Mouse (Mus musculus) cerebellum, postnatal 4 days (tissue): Measurements from ENCODE around the gene Ccdc106.
A peak's percentile ranks its signal among the peaks of the same experiment; 100 is the strongest.
"Not testable (repeated sequence)": the region's sequence is repeated elsewhere in the genome, so short reads cannot be mapped to it uniquely, and the experiment has no call there.

Experiments
- DNase-seq, 2 experiments: peaks; one replicate each; pipeline ENCODE4 v3.0.0; 2022; ENCODE audit warnings: low spot score in 2 of 2, mixed read lengths in 1 of 2

Ccdc106 gene

GRCm38 (mm10) chr7:5051193-5052192 lies 31.1 kb downstream of the Ccdc106 start, which contains the start of gene Zfp580:
Gene Zfp580, plus strand, starts transcription at chr7:5051538.
- peak; percentile 70 to 83 for DNase-seq

GRCm38 (mm10) chr7:5052438-5052837 lies 32.1 kb downstream of the Ccdc106 start:
- no peak for DNase-seq

DNA sequence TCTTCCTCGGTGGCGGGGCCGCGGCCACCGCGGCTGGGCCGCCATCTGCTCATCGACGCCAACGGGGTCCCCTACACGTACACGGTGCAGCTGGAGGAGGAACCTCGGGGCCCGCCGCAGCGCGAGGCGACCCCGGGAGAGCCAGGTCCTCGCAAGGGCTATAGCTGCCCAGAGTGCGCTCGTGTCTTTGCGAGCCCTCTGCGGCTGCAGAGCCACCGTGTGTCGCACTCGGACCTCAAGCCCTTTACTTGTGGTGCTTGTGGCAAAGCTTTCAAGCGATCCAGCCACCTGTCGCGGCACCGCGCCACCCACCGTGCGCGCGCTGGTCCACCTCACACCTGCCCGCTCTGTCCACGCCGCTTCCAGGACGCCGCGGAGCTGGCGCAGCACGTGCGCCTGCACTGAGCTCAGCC lies 32.6 kb downstream of the Ccdc106 start:
- no peak for DNase-seq

DNA sequence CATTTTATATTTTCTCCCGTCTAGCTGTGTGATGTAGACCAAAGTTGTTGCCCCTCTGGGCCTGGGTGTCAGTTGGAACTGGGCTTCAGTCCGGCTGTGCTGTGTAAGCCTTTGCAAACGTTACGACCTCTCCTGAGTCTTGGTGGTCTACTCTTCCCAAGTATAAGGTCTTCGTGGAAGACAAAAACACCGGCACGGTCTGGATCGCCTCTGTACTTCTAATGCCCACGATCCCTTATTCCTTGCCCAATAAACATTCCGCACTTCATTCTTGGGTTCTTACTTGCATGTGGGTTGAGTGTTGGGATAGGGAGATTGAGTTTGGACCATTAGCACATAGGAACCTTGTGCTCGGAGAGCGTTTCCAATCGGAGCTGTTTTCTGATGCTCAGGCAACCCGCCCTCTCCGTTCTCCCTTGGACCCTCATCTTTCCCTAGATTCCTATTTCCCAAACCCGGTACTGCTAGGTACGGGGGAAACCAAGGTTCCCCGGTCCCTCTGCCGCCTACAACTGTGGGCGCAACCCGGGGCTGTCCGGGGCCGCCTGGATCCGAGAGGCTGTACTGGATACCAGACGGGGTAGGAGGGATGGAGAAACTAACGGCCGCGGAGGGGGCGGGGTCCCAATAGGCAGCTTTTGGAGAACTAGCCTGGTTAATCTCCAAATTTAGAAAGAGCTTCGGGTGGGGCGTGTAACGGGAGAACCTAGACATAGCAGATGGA lies 33.3 kb downstream of the Ccdc106 start:
- no peak for DNase-seq

- DNase-seq, result peak in 1 of 2 experiments; percentile 45
Measured at GRCm38 (mm10) chr7:5056651-5057263, 36.4 kb downstream of the Ccdc106 start.

DNA sequence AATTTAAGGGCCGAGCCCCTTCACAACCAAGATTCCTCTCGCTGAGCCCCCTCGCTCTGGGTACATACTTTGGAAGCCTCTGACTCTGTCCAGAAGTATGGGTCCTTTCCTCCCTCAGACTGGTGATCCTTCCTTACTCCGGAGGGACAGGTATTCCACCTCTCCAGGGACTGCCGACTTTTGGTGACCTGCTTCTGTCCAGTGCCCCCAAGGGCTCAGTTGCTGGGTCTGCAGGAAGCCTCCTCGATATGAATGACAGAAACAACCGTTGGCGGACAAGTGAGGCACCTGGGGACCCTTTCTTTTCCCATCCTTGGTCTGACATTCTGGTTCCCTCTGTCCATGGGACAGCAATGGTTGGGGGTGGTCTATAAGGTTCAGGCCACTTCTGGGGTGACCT lies 37.0 kb downstream of the Ccdc106 start:
- no peak for DNase-seq

DNA sequence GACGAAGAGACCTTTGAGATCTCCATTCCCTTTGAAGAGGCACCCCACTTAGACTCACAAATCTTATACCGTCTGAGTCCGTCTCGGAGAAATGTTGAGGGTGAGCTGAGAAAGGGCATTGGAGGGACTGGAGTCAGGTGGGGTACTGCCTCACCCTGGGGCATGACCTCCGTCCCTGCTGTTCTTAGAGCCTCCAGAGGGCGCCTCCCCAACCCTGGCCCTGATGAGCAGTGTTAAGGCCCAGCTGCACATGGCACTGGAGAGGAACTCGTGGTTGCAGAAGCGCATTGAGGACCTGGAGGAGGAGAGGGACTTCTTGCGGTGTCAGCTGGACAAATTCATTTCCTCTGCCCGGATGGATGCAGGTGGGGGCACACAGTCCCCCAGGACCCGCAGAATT lies 37.5 kb downstream of the Ccdc106 start:
- no peak for DNase-seq

- DNase-seq, result no peak
Measured at GRCm38 (mm10) chr7:5058631-5059030, 38.3 kb downstream of the Ccdc106 start.

- DNase-seq, result no peak
Measured at GRCm38 (mm10) chr7:5059421-5059820, 39.1 kb downstream of the Ccdc106 start.

GRCm38 (mm10) chr7:5060239-5060731 lies 39.9 kb downstream of the Ccdc106 start:
- peak in 1 of 2 experiments; percentile 82 for DNase-seq

- peak; percentile 97 to 99 for DNase-seq
Measured at GRCm38 (mm10) chr7:5060944-5061773, 40.8 kb downstream of the Ccdc106 start.

DNA sequence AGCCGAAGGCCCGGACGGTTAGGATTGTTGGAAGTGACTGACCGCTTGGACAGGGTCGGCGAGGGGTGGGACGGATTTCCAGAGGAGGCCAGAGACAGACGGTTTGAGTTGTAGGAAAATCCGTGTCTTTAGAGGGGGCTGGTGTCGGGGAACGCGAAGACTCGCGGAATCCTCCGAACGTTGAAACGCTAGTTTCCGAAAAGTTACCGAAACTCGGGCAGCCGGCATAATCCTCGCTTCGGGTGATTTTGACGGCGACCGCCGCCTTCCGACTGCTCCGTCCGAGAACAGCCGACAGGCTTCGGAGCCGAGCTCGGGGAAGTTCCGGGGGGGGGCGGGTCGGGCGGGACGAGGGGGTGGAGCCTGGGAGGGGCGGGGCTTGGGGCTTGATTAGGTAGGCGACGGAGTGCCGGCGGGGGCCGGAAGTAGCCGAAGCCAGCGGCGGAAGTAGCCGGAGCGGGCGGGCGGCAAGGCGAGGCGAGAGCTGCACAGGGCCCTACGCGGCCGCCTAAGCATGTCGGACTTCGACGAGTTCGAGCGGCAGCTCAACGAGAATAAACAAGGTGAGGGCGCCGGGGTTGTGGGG lies 41.5 kb downstream of the Ccdc106 start, which contains the start of gene U2af2:
TSS of gene U2af2 (plus strand) at position 370 of the 586 bp plus-strand sequence.
- DNase-seq, result peak; percentile 93 to 96

- no peak for DNase-seq
Measured at GRCm38 (mm10) chr7:5062360-5063001, 42.1 kb downstream of the Ccdc106 start.

GRCm38 (mm10) chr7:5064886-5065285 lies 44.5 kb downstream of the Ccdc106 start:
- no peak for DNase-seq

DNA sequence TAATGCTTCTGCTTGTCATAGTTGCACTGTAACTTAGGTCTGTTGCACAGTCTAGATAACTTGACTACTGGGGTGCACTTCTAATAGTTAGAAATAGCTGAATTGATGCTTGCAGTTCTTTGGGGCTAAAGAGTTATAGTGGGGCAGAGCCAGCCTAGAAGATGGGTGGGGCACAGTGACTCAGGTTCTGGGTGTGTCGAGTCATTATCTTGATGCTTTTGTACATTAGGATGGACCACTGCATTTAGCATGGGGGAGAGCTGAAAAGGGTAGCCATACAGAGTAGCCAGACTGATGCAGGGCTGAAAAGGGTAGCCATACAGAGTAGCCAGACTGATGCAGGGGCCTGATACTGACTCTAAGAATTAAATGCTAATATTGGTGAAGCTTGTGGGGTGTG lies 53.2 kb downstream of the Ccdc106 start:
- no peak for DNase-seq

DNA sequence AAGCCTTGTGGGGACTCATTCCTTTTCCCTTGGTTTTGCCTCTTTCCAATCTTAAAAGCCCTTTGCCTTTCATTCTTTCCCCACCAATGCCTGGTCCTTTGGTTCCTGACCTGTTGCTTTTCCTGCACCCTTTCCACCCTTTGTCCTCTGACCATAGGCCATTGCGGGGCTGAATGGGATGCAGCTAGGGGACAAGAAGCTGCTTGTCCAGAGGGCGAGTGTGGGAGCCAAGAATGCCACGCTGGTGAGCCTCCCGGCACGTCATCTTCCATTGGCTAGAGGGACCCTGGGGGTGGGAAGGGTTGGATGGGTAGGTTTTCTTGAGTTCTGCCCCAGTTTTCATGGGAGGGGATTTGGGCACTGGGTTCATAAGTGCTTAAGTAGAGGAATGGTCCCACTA lies 54.6 kb downstream of the Ccdc106 start:
- no peak for DNase-seq

- no peak for DNase-seq
Measured at GRCm38 (mm10) chr7:5076931-5077330, 56.6 kb downstream of the Ccdc106 start.

- not testable (repeated sequence) for DNase-seq
Measured at GRCm38 (mm10) chr7:5079365-5080009, 59.1 kb downstream of the Ccdc106 start.

DNA sequence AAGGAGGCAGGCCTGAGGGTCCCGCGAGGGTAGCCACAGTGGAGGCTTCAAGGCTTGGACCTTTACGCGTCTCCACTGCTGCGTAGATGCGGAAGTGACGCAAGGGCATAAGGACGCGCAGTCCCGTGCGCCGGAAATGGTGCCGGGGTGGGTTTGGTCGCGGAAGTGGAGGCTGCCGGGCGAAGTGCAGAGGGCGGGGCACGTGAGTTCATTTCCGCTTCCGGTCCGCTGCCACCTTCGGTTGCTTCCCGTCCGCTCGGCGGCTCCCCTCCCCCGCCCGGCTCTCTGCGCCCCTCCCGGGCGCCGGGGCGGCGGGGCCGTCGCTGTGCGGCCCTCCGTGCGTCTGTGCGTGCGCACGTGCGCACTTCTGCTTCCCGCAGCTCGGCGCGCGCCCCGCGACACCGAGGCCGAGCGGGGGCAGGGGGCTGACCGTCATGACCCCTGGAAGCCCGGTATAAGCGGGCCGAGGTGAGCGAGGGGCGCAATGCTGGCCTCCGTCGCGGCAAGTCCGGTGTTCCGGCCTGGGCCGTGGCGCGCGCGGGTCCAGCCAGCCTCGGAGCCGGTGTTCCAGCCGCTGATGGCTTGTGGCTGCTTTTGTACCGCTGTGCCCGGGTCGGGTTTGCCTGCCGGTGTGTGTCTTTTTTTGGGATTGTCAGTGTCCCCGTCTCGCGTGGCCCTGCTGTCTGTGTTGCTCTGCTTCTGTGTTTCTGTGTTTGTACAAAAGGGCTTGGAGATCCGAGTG lies 59.8 kb downstream of the Ccdc106 start, which contains the start of gene Epn1:
TSS of gene Epn1 (plus strand) at position 226 of the 742 bp plus-strand sequence.
- peak; percentile 95 to 96 for DNase-seq
